In the genomic region with DNA sequence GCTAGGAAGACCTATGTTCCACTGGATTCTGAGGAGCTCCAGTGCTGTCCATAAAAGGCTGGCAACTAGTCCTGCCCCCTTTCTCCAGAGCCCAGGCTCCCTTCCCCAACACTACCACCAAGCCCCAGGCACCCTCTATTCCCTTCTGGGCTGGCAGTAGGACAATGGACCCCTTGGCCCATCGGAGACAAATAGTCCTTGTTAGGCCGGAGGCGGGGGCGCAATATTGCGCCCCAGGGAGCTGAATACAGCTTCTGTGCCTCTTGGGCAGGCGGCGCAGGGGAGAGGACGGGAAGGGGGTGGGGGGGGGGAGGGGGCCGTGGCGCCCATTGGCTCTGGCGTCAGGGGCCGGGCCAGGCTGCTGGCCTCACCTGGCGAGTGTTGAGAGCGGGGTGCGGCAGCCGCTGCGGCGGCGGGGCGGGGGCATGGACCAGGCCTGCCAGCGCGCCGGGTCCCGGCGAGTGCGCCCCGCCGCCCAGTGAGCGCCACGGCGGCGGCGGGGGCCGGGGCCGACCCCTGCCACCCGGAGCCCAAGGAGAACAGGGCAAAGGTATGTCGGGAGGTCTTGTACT, we compare ENCODE assay signal across 9 mouse cellular contexts. TPM values are rescaled to one million over a fixed set of nuclear protein-coding genes. Genes with fewer than 3 reads are reported as not detected.
A peak's percentile ranks its signal among the peaks of the same experiment; 100 is the strongest.
DNase-seq lines count a peak whose midpoint lies in the region; ATAC-seq and TF ChIP-seq lines count a peak whose summit lies in the region.
"Had no signal": no experiment of that assay in that cellular context is flagged by ENCODE, and none has a peak within 500 bp of the region (broad histone marks: within the 10 kb centered on the region; RNA-seq: fewer than 3 reads in every experiment).

A gene (plus strand): TSS at position 346 of the 572 bp plus-strand sequence.

- peaks cover 40% of the 10 kb centered on the region for H3K4me1 ChIP-seq in E14TG2a.4 (replicated peaks; ENCODE audit: low read depth, low read length)
- no peaks in the 10 kb centered on the region for H3K4me1 ChIP-seq in hindbrain, embryonic 14.5 days (replicated peaks; ENCODE audit: control insufficient read depth, insufficient read depth, low read length)
- H3K4me1 ChIP-seq in lung, postnatal 0 days (ENCODE audit: insufficient read depth, low read depth, low read length): 0 out of 2 replicates have a peak, but pooled peaks cover 6% of the 10 kb centered on the region
- no peaks in the 10 kb centered on the region for H3K4me1 ChIP-seq in stomach, embryonic 14.5 days (ENCODE audit: control insufficient read depth, insufficient read depth, low read length)

- DNase-seq in ZHBTc4 (ENCODE audit: low read depth, low spot score): peak; percentile 28
- no peak for DNase-seq in hindbrain, embryonic 14.5 days (ENCODE audit: low spot score)
- DNase-seq in layer of hippocampus, postnatal 36 days: peak; percentile 45 to 49
- peak; percentile 64 for DNase-seq in lung, postnatal 0 days (ENCODE audit: low spot score)
- no peak for DNase-seq in thymus, postnatal 0 days (ENCODE audit: low spot score)
- no peak for DNase-seq in urinary bladder, postnatal 10 days (ENCODE audit: low spot score)

- peaks cover 18% of the 10 kb centered on the region for H3K27me3 ChIP-seq in E14TG2a.4 (ENCODE audit: insufficient read depth, low read length)
- peaks cover 10% of the 10 kb centered on the region; the same call in 1 of the 2 replicates for H3K27me3 ChIP-seq in hindbrain, embryonic 14.5 days (ENCODE audit: control insufficient read depth, insufficient read depth, low read length)
- 0 out of 2 replicates have a peak, but pooled peaks cover 3% of the 10 kb centered on the region for H3K27me3 ChIP-seq in lung, postnatal 0 days (replicated peaks; ENCODE audit: insufficient read depth, low read length)
- peaks cover 4% of the 10 kb centered on the region; the same call in 1 of the 2 replicates for H3K27me3 ChIP-seq in stomach, embryonic 14.5 days (ENCODE audit: control insufficient read depth, insufficient read depth, low read length)

- ATAC-seq in hindbrain, embryonic 14.5 days (ENCODE audit: low FRiP score): peak; percentile 78
- peak; percentile 92 for ATAC-seq in lung, postnatal 0 days
- peak; percentile 84 for ATAC-seq in stomach, embryonic 14.5 days (ENCODE audit: insufficient number of reproducible peaks, insufficient read depth, low FRiP score, low read depth)

- H3K27ac ChIP-seq in hindbrain, embryonic 14.5 days: no peak within 1 kb of the TSS
- H3K27ac ChIP-seq in lung, postnatal 0 days (ENCODE audit: low read length): peak within 1 kb of the TSS; percentile 75
- H3K27ac ChIP-seq in stomach, embryonic 14.5 days (ENCODE audit: low read length): peak within 1 kb of the TSS; percentile 83

- no peak for TF ChIP-seq EP300 in lung, postnatal 0 days (IDR thresholded peaks at IDR 0.05)

- peak within 1 kb of the TSS; percentile 65 for H3K9ac ChIP-seq in hindbrain, embryonic 14.5 days
- H3K9ac ChIP-seq in lung, postnatal 0 days (replicated peaks; ENCODE audit: low read depth): no peak within 1 kb of the TSS
- no peak within 1 kb of the TSS; the same call in 1 of the 2 replicates for H3K9ac ChIP-seq in stomach, embryonic 14.5 days (replicated peaks; ENCODE audit: low read depth, low read length)

- TF ChIP-seq CTCF in E14TG2a.4 (conservative IDR thresholded peaks at IDR 0.05; ENCODE audit: low read length): no peak
- no peak for TF ChIP-seq CTCF in lung, postnatal 0 days (IDR thresholded peaks at IDR 0.05)

- H3K4me3 ChIP-seq in E14TG2a.4 (replicated peaks; ENCODE audit: low read length): peak within 1 kb of the TSS; percentile 77
- H3K4me3 ChIP-seq in hindbrain, embryonic 14.5 days (replicated peaks; ENCODE audit: low read length): peak within 1 kb of the TSS; percentile 42
- H3K4me3 ChIP-seq in lung, postnatal 0 days (ENCODE audit: low read depth, low read length): peak within 1 kb of the TSS; percentile 34
- peak within 1 kb of the TSS; percentile 29 for H3K4me3 ChIP-seq in stomach, embryonic 14.5 days (ENCODE audit: low read depth, low read length)
- H3K4me3 ChIP-seq: myocyte had no signal

- H3K4me2 ChIP-seq in hindbrain, embryonic 14.5 days (replicated peaks): peak within 1 kb of the TSS; percentile 76
- H3K4me2 ChIP-seq in lung, postnatal 0 days (replicated peaks; ENCODE audit: low read depth, low read length): peak within 1 kb of the TSS; percentile 48
- peak within 1 kb of the TSS; percentile 54 for H3K4me2 ChIP-seq in stomach, embryonic 14.5 days (replicated peaks; ENCODE audit: low read depth, low read length)

- peaks cover 42% of the 10 kb centered on the region for H3K36me3 ChIP-seq in E14TG2a.4 (ENCODE audit: insufficient read depth, low read length)
- peaks cover 32% of the 10 kb centered on the region for H3K36me3 ChIP-seq in hindbrain, embryonic 14.5 days (replicated peaks; ENCODE audit: control insufficient read depth, insufficient read depth)
- no peaks in the 10 kb centered on the region; the same call in 1 of the 2 replicates for H3K36me3 ChIP-seq in lung, postnatal 0 days (ENCODE audit: insufficient read depth, low read length)
- peaks cover 12% of the 10 kb centered on the region for H3K36me3 ChIP-seq in stomach, embryonic 14.5 days (ENCODE audit: control insufficient read depth, insufficient read depth, low read length)

- 0% methylated on average over 10 of the region's 37 CpGs for WGBS in hindbrain, embryonic 14.5 days
- WGBS in lung, postnatal 0 days: 4% methylated on average over 28 of the region's 37 CpGs
- whole genome bisulfite sequencing in stomach, embryonic 14.5 days: 2% methylated on average over 35 of the region's 37 CpGs

- H3K9me3 ChIP-seq in E14TG2a.4 (ENCODE audit: low read length): no peaks in the 10 kb centered on the region
- H3K9me3 ChIP-seq in hindbrain, embryonic 14.5 days (ENCODE audit: control insufficient read depth, low read length): no peaks in the 10 kb centered on the region
- H3K9me3 ChIP-seq in lung, postnatal 0 days (ENCODE audit: low read length): no peaks in the 10 kb centered on the region
- H3K9me3 ChIP-seq in stomach, embryonic 14.5 days (ENCODE audit: control insufficient read depth, low read depth, low read length): no peaks in the 10 kb centered on the region

RNA-seq across cellular contexts. Expression of the gene that starts here (rescaled TPM):
- polyA plus RNA-seq in hindbrain, embryonic 14.5 days (2014; fragmentation: Nextera tagmentation; extraction: Ambion mirVana): 8.1 and 9.1 TPM in 2 replicates
- 10 to 100 TPM; 12.5 to 14.2 TPM for total RNA-seq in layer of hippocampus, postnatal 36 days (2021)
- 20.5 and 21.1 TPM in 2 replicates for polyA plus RNA-seq in lung, postnatal 0 days (2015; fragmentation: Nextera tagmentation; extraction: Ambion mirVana)
- 13.1 and 15.3 TPM in 2 replicates for polyA plus RNA-seq in stomach, embryonic 14.5 days (2014; fragmentation: Nextera tagmentation; extraction: Ambion mirVana)
- polyA plus RNA-seq in thymus, postnatal 0 days (2015; fragmentation: Nextera tagmentation; extraction: Ambion mirVana): 0.17 and 0.39 TPM in 2 replicates
- polyA plus RNA-seq: myocyte had no signal

Comparison
In these comparisons a context has a peak if more than half of its experiments do, and no peak if none do; other contexts are left out.
1. DNase-seq: peak in ZHBTc4 (single experiment), layer of hippocampus, postnatal 36 days (2 of 2) and lung, postnatal 0 days (single experiment); none in hindbrain, embryonic 14.5 days (single experiment), thymus, postnatal 0 days (single experiment) and urinary bladder, postnatal 10 days (single experiment).
2. Peak in every context shown above with its lines, with median percentiles within 50 percentile points of each other: H3K4me3 ChIP-seq, ATAC-seq and H3K4me2 ChIP-seq.